Mouse (Mus musculus): ENCODE measurements around the gene Gm6993. TPM values are rescaled to one million over a fixed set of nuclear protein-coding genes. Genes with fewer than 3 reads are reported as not detected.

Gene Gm6993
- not detected in 2 replicates for polyA plus RNA-seq (2012; rRNA removed)

DNA sequence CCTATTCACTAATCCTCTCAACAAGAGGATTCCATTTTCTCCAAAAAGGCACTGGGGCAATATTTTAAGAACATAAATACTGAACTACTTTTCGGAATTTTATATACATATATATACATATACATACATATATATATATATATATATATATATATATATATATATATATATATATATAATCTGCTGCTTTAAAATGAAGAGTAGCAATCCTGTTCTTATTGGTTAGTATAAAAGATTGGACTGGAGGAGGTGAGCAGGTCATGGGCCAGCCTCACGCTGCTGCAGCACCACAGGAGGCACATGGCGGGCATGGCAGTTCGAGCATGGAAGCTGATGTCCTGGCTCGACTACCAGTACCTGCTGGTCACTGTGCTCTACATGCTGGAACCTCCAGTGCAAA lies at the start of gene Gm6993:
Gene Gm6993 (plus strand): TSS at position 301 of the 400 bp plus-strand sequence.

GRCm38 (mm10) chr12:31265005-31265721 lies 24.6 kb downstream of the Gm6993 start, which contains the start of gene Lamb1:
Lamb1 (plus strand) TSS chr12:31265234.

Other genes starting within 250 kb of the Gm6993 start
- gene Fam110c, start 166.9 kb upstream of the Gm6993 start, polyA plus RNA-seq (2012; rRNA removed), result 0.90 and 1.2 TPM in 2 replicates
- 2.1 and 2.9 TPM in 2 replicates for gene Lamb1, start 24.5 kb downstream of the Gm6993 start, polyA plus RNA-seq (2012; rRNA removed)
- gene Dld, start 110.7 kb downstream of the Gm6993 start, polyA plus RNA-seq (2012; rRNA removed), result 41.6 and 46.3 TPM in 2 replicates
- gene Slc26a3, start 150.1 kb downstream of the Gm6993 start, polyA plus RNA-seq (2012; rRNA removed), result 0.01 and 0.03 TPM in 2 replicates

Data from liver, embryonic 14 days (tissue).